Mouse (Mus musculus) neural tube, embryonic 14.5 days (tissue): ENCODE data around the gene Gamt. TPM values are rescaled to one million over a fixed set of nuclear protein-coding genes. Genes with fewer than 3 reads are reported as not detected.

Experiments
- ATAC-seq: fragments of 200-750 bp; cut with Nextera tagmentation; 2 replicates; pipeline ENCODE4 v1.8.0; 2017; ENCODE audit warnings: low read depth, mild to moderate bottlenecking, moderate TSS enrichment, moderate library complexity
- H3K27ac ChIP-seq: fragments of 300-500 bp; sonication (generic); 2 replicates; pipeline ENCODE4 v1.5.1; 2014; ENCODE audit warnings: low read depth, mild to moderate bottlenecking, control low read depth, low read length, moderate library complexity, mixed read lengths
- H3K27me3 ChIP-seq: fragments of 300-500 bp; sonication (generic); 2 replicates; pipeline ENCODE4 v1.6.1; 2014; ENCODE audit warnings: low read length; ENCODE audit not compliant: control insufficient read depth, insufficient read depth
- H3K36me3 ChIP-seq: fragments of 300-500 bp; sonication (generic); 2 replicates; pipeline ENCODE4 v1.6.1; 2014; ENCODE audit warnings: low read length, mixed read lengths; ENCODE audit not compliant: control insufficient read depth, insufficient read depth
- H3K4me1 ChIP-seq: fragments of 300-500 bp; sonication (generic); 2 replicates; pipeline ENCODE4 v1.6.1; 2014; ENCODE audit warnings: low read length; ENCODE audit not compliant: control insufficient read depth, insufficient read depth
- H3K4me2 ChIP-seq: fragments of 300-500 bp; sonication (generic); 2 replicates; pipeline ENCODE4 v1.6.1; 2014; ENCODE audit warnings: mild to moderate bottlenecking, low read depth, low read length, control low read depth
- H3K4me3 ChIP-seq: fragments of 300-500 bp; sonication (generic); 2 replicates; pipeline ENCODE4 v1.5.1; 2014; ENCODE audit warnings: low read depth, low read length, control low read depth, mixed read lengths
- H3K9ac ChIP-seq: fragments of 300-500 bp; sonication (generic); replicated peaks from 2 replicates; pipeline ENCODE4 v1.6.1; 2014; ENCODE audit warnings: low read depth, mild to moderate bottlenecking, control low read depth, low read length, mixed read lengths
- H3K9me3 ChIP-seq: fragments of 300-500 bp; sonication (generic); 2 replicates; pipeline ENCODE4 v1.6.1; 2016; ENCODE audit warnings: low read length; ENCODE audit not compliant: control insufficient read depth
- WGBS: fragments of 180-500 bp; shearing (Covaris S2); extraction: QIAGEN DNeasy Blood & Tissue Kit; methylation state at CpG from one replicate; pipeline ENCODE4 v1.1.7; 2014; 5-methylcytosine and 5-hydroxymethylcytosine counted together
- polyA plus RNA-seq: library from polyadenylated mRNA; unstranded; fragments of >200 nt; fragmentation: Nextera tagmentation; extraction: Ambion mirVana; gene quantifications from 2 replicates; pipeline ENCODE4 v1.2.1, GENCODE M21; 2014

Gamt gene
- polyA plus RNA-seq, 1 experiment from 2014 or later = 18.6 TPM

- H3K4me1 ChIP-seq = peaks cover 46% of the 10 kb centered on the region
- H3K27me3 ChIP-seq = no peaks in the 10 kb centered on the region
- H3K27ac ChIP-seq = peak overlapping the region; percentile 99
- peak overlapping the region; percentile 99 for H3K9ac ChIP-seq
- peak overlapping the region; percentile 70 for H3K4me3 ChIP-seq
- H3K4me2 ChIP-seq = peak overlapping the region; percentile 76
- H3K9me3 ChIP-seq = no peaks in the 10 kb centered on the region
- H3K36me3 ChIP-seq = peaks cover 15% of the 10 kb centered on the region
- 3% methylated on average over 15 of the region's 15 CpGs for WGBS
- no peak for ATAC-seq
Observed at GRCm38 (mm10) chr10:80299301-80299700, 38.5 kb upstream of the Gamt start.

GRCm38 (mm10) chr10:80298571-80299281 is 37.9 kb upstream of the Gamt start:
- peak; percentile 73 for ATAC-seq
- Histone ChIP-seq H3K9ac (peak overlapping the region; percentile 99), H3K4me1 (peaks cover 49% of the 10 kb centered on the region), H3K27ac (peak overlapping the region; percentile 99), H3K4me3 (peak overlapping the region; percentile 70), H3K27me3 (no peaks in the 10 kb centered on the region), H3K4me2 (peak overlapping the region; percentile 76), H3K9me3 (no peaks in the 10 kb centered on the region), H3K36me3 (peaks cover 20% of the 10 kb centered on the region)
- WGBS = 2% methylated on average over 21 of the region's 26 CpGs

GRCm38 (mm10) chr10:80297526-80298133 is 36.8 kb upstream of the Gamt start:
- no peak for ATAC-seq
- H3K9ac ChIP-seq = peak overlapping the region; percentile 25
- H3K4me3 ChIP-seq = no peak overlapping the region
- H3K36me3 ChIP-seq = peaks cover 19% of the 10 kb centered on the region
- H3K27me3 ChIP-seq = no peaks in the 10 kb centered on the region
- WGBS = 76% methylated on average over 8 of the region's 8 CpGs
- peak overlapping the region; percentile 58; the same call in 1 of the 2 replicates for H3K27ac ChIP-seq
- no peaks in the 10 kb centered on the region for H3K9me3 ChIP-seq
- H3K4me1 ChIP-seq = peaks cover 51% of the 10 kb centered on the region
- peak overlapping the region; percentile 67; the same call in 1 of the 2 replicates for H3K4me2 ChIP-seq

- 77% methylated on average over 5 of the region's 5 CpGs for WGBS
- peak overlapping the region; percentile 67 for H3K4me2 ChIP-seq
- H3K27ac ChIP-seq = peak overlapping the region; percentile 58
- no peak for ATAC-seq
- no peaks in the 10 kb centered on the region for H3K9me3 ChIP-seq
- H3K36me3 ChIP-seq = peaks cover 11% of the 10 kb centered on the region
- H3K9ac ChIP-seq = peak overlapping the region; percentile 35; the same call in 1 of the 2 replicates
- H3K4me3 ChIP-seq = no peak overlapping the region
- H3K4me1 ChIP-seq = peaks cover 43% of the 10 kb centered on the region
- H3K27me3 ChIP-seq = no peaks in the 10 kb centered on the region; the same call in 1 of the 2 replicates
Observed at GRCm38 (mm10) chr10:80296824-80297223, 36.0 kb upstream of the Gamt start.

- under 1% methylated on average over 24 of the region's 26 CpGs for WGBS
- Histone ChIP-seq H3K4me1 (peaks cover 38% of the 10 kb centered on the region), H3K4me2 (peak within 1 kb of the TSS; percentile 67), H3K9me3 (no peaks in the 10 kb centered on the region), H3K36me3 (peaks cover 10% of the 10 kb centered on the region), H3K9ac (peak within 1 kb of the TSS; percentile 35), H3K27ac (peak within 1 kb of the TSS; percentile 58), H3K4me3 (peak within 1 kb of the TSS; percentile 38), H3K27me3 (no peaks in the 10 kb centered on the region; the same call in 1 of the 2 replicates)
- ATAC-seq = peak; percentile 61
Observed at GRCm38 (mm10) chr10:80295618-80296425, 35.0 kb upstream of the Gamt start, which contains the start of gene Apc2. Gene Apc2 (plus strand): TSS chr10:80295977.

- WGBS = 41% methylated on average over 7 of the region's 7 CpGs
- no peaks in the 10 kb centered on the region for H3K9me3 ChIP-seq
- no peak for ATAC-seq
- peak overlapping the region; percentile 67; the same call in 1 of the 2 replicates for H3K4me2 ChIP-seq
- peak overlapping the region; percentile 38; the same call in 1 of the 2 replicates for H3K4me3 ChIP-seq
- peak overlapping the region; percentile 58 for H3K27ac ChIP-seq
- H3K9ac ChIP-seq = 0 out of 2 replicates have a peak overlapping the region, but pooled peaks have one; percentile 16
- H3K4me1 ChIP-seq = peaks cover 38% of the 10 kb centered on the region
- no peaks in the 10 kb centered on the region; the same call in 1 of the 2 replicates for H3K27me3 ChIP-seq
- peaks cover 10% of the 10 kb centered on the region for H3K36me3 ChIP-seq
Observed at GRCm38 (mm10) chr10:80294788-80295303, 34.0 kb upstream of the Gamt start.

GRCm38 (mm10) chr10:80294311-80294710 is 33.5 kb upstream of the Gamt start:
- peaks cover 38% of the 10 kb centered on the region for H3K4me1 ChIP-seq
- H3K9ac ChIP-seq = 0 out of 2 replicates have a peak overlapping the region, but pooled peaks have one; percentile 16
- H3K4me3 ChIP-seq = no peak overlapping the region
- no peak for ATAC-seq
- H3K4me2 ChIP-seq = no peak overlapping the region
- H3K27me3 ChIP-seq = no peaks in the 10 kb centered on the region; the same call in 1 of the 2 replicates
- H3K9me3 ChIP-seq = no peaks in the 10 kb centered on the region
- no peak overlapping the region for H3K27ac ChIP-seq
- WGBS = 72% methylated on average over 4 of the region's 4 CpGs
- H3K36me3 ChIP-seq = peaks cover 10% of the 10 kb centered on the region

DNA sequence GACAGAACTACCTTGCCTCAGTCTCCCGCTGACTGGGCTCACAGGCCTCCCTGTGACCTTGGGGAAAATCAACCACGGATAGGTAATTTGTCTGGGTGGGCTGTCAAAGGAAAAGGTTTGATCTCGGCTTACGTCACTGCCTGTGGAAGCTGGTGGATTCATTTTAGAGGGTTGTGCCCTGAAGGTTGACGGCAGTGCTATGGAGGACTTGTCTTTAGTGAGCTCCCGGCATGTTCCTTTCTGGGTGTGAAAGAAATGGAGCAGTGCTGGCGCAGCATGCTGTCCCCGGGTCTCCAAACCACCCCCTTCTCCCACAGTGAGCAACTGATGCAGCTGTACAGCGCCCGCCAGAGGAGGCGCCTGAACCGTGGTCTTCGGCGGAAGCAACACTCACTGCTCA is 32.5 kb upstream of the Gamt start:
- peak overlapping the region; percentile 98 for H3K9ac ChIP-seq
- ATAC-seq = no peak
- no peaks in the 10 kb centered on the region for H3K9me3 ChIP-seq
- no peak overlapping the region for H3K27ac ChIP-seq
- H3K4me2 ChIP-seq = peak overlapping the region; percentile 96
- H3K27me3 ChIP-seq = no peaks in the 10 kb centered on the region; the same call in 1 of the 2 replicates
- H3K4me1 ChIP-seq = peaks cover 34% of the 10 kb centered on the region
- H3K4me3 ChIP-seq = peak overlapping the region; percentile 80
- peaks cover 10% of the 10 kb centered on the region for H3K36me3 ChIP-seq
- WGBS = 27% methylated on average over 14 of the region's 14 CpGs
